Mouse (Mus musculus): ENCODE data around the gene Ntng1. TPM values are rescaled to one million over a fixed set of nuclear protein-coding genes. Genes with fewer than 3 reads are reported as not detected.

Ntng1 gene
- polyA plus RNA-seq, 1 experiment from 2014 or later: 12.2 TPM

GRCm38 (mm10) chr3:109975106-109975505 lies 168.7 kb downstream of the Ntng1 start:
- Histone ChIP-seq H3K27ac (ENCODE audit: low read depth, low read length) (no peak overlapping the region), H3K4me2 (ENCODE audit: low read length) (no peak overlapping the region), H3K9me3 (replicated peaks; ENCODE audit: control insufficient read depth, low read length) (no peaks in the 10 kb centered on the region), H3K9ac (ENCODE audit: low read length) (no peak overlapping the region), H3K36me3 (ENCODE audit: control insufficient read depth, insufficient read depth, low read length) (no peaks in the 10 kb centered on the region), H3K4me1 (ENCODE audit: control insufficient read depth, insufficient read depth, low read length) (no peaks in the 10 kb centered on the region), H3K4me3 (ENCODE audit: low read depth, low read length) (no peak overlapping the region), H3K27me3 (replicated peaks; ENCODE audit: control insufficient read depth, insufficient read depth, low read length) (no peaks in the 10 kb centered on the region)
- no peak for ATAC-seq
- DNase-seq (ENCODE audit: low spot score): no peak
- 69% methylated on average over 4 of the region's 4 CpGs for WGBS

GRCm38 (mm10) chr3:109971465-109971864 lies 172.3 kb downstream of the Ntng1 start:
- H3K27ac ChIP-seq (ENCODE audit: low read depth, low read length): no peak overlapping the region
- WGBS: 83% methylated on average over 1 of the region's 1 CpGs
- H3K4me3 ChIP-seq (ENCODE audit: low read depth, low read length): no peak overlapping the region
- H3K9me3 ChIP-seq (replicated peaks; ENCODE audit: control insufficient read depth, low read length): no peaks in the 10 kb centered on the region
- DNase-seq (ENCODE audit: low spot score) (no peak), ATAC-seq (no peak)
- H3K4me2 ChIP-seq (ENCODE audit: low read length): no peak overlapping the region
- H3K9ac ChIP-seq (ENCODE audit: low read length): no peak overlapping the region
- H3K4me1 ChIP-seq (ENCODE audit: control insufficient read depth, insufficient read depth, low read length): no peaks in the 10 kb centered on the region
- no peaks in the 10 kb centered on the region for H3K27me3 ChIP-seq (replicated peaks; ENCODE audit: control insufficient read depth, insufficient read depth, low read length)
- no peaks in the 10 kb centered on the region for H3K36me3 ChIP-seq (ENCODE audit: control insufficient read depth, insufficient read depth, low read length)

- no peak for DNase-seq (ENCODE audit: low spot score)
- no peak overlapping the region for H3K27ac ChIP-seq (ENCODE audit: low read depth, low read length)
- H3K9ac ChIP-seq (ENCODE audit: low read length): no peak overlapping the region
- H3K4me3 ChIP-seq (ENCODE audit: low read depth, low read length): no peak overlapping the region
- no peaks in the 10 kb centered on the region for H3K36me3 ChIP-seq (ENCODE audit: control insufficient read depth, insufficient read depth, low read length)
- H3K27me3 ChIP-seq (replicated peaks; ENCODE audit: control insufficient read depth, insufficient read depth, low read length): no peaks in the 10 kb centered on the region
- H3K4me1 ChIP-seq (ENCODE audit: control insufficient read depth, insufficient read depth, low read length): no peaks in the 10 kb centered on the region
- H3K4me2 ChIP-seq (ENCODE audit: low read length): no peak overlapping the region
- ATAC-seq: no peak
- H3K9me3 ChIP-seq (replicated peaks; ENCODE audit: control insufficient read depth, low read length): no peaks in the 10 kb centered on the region
Observed at GRCm38 (mm10) chr3:109970181-109970580, 173.6 kb downstream of the Ntng1 start.

DNA sequence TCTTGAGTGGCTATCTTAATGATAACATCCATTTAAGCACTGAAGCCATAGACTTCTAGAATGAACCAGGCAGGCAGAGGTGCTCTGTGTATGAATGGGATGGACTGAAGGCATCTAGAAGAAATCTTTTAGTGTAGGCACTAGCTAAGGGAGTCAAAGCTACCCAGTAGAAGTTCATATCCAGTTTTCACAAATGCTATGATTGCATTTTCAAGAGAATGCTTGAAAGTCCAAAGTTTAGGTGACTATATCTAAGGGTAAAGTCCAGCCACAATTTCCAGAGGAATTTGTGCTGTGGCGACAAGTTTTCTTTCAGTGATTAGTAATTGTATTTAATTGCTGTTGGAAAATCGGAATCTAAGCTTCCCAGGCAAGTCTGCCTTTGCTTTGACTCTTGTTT lies 181.2 kb downstream of the Ntng1 start:
- Histone ChIP-seq H3K27me3 (replicated peaks; ENCODE audit: control insufficient read depth, insufficient read depth, low read length) (no peaks in the 10 kb centered on the region), H3K9me3 (replicated peaks; ENCODE audit: control insufficient read depth, low read length) (no peaks in the 10 kb centered on the region), H3K9ac (ENCODE audit: low read length) (no peak overlapping the region), H3K36me3 (ENCODE audit: control insufficient read depth, insufficient read depth, low read length) (no peaks in the 10 kb centered on the region), H3K27ac (ENCODE audit: low read depth, low read length) (no peak overlapping the region), H3K4me2 (ENCODE audit: low read length) (no peak overlapping the region), H3K4me3 (ENCODE audit: low read depth, low read length) (no peak overlapping the region), H3K4me1 (ENCODE audit: control insufficient read depth, insufficient read depth, low read length) (no peaks in the 10 kb centered on the region)
- WGBS: 39% methylated on average over 2 of the region's 2 CpGs
- no peak for DNase-seq (ENCODE audit: low spot score)
- no peak for ATAC-seq

- WGBS: 93% methylated on average over 1 of the region's 1 CpGs
- no peaks in the 10 kb centered on the region for H3K4me1 ChIP-seq (ENCODE audit: control insufficient read depth, insufficient read depth, low read length)
- no peak overlapping the region for H3K27ac ChIP-seq (ENCODE audit: low read depth, low read length)
- no peak overlapping the region for H3K4me2 ChIP-seq (ENCODE audit: low read length)
- ATAC-seq (no peak), DNase-seq (ENCODE audit: low spot score) (no peak)
- H3K4me3 ChIP-seq (ENCODE audit: low read depth, low read length): no peak overlapping the region
- no peaks in the 10 kb centered on the region for H3K9me3 ChIP-seq (replicated peaks; ENCODE audit: control insufficient read depth, low read length)
- no peak overlapping the region for H3K9ac ChIP-seq (ENCODE audit: low read length)
- no peaks in the 10 kb centered on the region for H3K36me3 ChIP-seq (ENCODE audit: control insufficient read depth, insufficient read depth, low read length)
- H3K27me3 ChIP-seq (replicated peaks; ENCODE audit: control insufficient read depth, insufficient read depth, low read length): no peaks in the 10 kb centered on the region
Observed at GRCm38 (mm10) chr3:109942960-109943359, 200.9 kb downstream of the Ntng1 start.

- no peaks in the 10 kb centered on the region for H3K4me1 ChIP-seq (ENCODE audit: control insufficient read depth, insufficient read depth, low read length)
- H3K27me3 ChIP-seq (replicated peaks; ENCODE audit: control insufficient read depth, insufficient read depth, low read length): no peaks in the 10 kb centered on the region
- 92% methylated on average over 2 of the region's 2 CpGs for WGBS
- no peaks in the 10 kb centered on the region for H3K9me3 ChIP-seq (replicated peaks; ENCODE audit: control insufficient read depth, low read length)
- DNase-seq (ENCODE audit: low spot score) (no peak), ATAC-seq (no peak)
- no peaks in the 10 kb centered on the region for H3K36me3 ChIP-seq (ENCODE audit: control insufficient read depth, insufficient read depth, low read length)
- H3K4me3 ChIP-seq (ENCODE audit: low read depth, low read length): no peak overlapping the region
- no peak overlapping the region for H3K9ac ChIP-seq (ENCODE audit: low read length)
- no peak overlapping the region for H3K27ac ChIP-seq (ENCODE audit: low read depth, low read length)
- H3K4me2 ChIP-seq (ENCODE audit: low read length): no peak overlapping the region
Observed at GRCm38 (mm10) chr3:109937634-109938033, 206.2 kb downstream of the Ntng1 start.

DNA sequence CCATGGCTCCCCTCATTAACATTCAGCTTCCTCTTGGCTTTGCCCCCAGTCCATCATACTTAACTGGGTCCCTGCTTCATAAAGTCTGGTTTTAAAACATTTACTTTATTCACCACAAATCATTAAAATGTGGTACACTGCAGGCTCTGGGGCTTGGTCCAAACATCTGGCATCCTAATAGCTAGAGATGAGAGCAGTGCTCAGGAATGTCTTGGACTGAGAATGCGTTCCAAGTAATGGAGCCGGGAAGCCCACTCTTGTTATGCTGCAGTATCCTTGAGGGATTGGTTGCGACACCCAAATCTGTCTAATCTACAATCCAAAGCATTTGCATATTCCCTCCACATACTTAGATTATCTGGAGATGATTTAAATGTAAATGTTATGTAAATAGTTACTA lies 207.5 kb downstream of the Ntng1 start:
- DNase-seq (ENCODE audit: low spot score): no peak
- H3K36me3 ChIP-seq (ENCODE audit: control insufficient read depth, insufficient read depth, low read length): no peaks in the 10 kb centered on the region
- H3K9me3 ChIP-seq (replicated peaks; ENCODE audit: control insufficient read depth, low read length): no peaks in the 10 kb centered on the region
- no peak for ATAC-seq
- no peak overlapping the region for H3K4me3 ChIP-seq (ENCODE audit: low read depth, low read length)
- WGBS: 72% methylated on average over 3 of the region's 3 CpGs
- no peak overlapping the region for H3K27ac ChIP-seq (ENCODE audit: low read depth, low read length)
- H3K27me3 ChIP-seq (replicated peaks; ENCODE audit: control insufficient read depth, insufficient read depth, low read length): no peaks in the 10 kb centered on the region
- H3K4me1 ChIP-seq (ENCODE audit: control insufficient read depth, insufficient read depth, low read length): no peaks in the 10 kb centered on the region
- H3K4me2 ChIP-seq (ENCODE audit: low read length): no peak overlapping the region
- no peak overlapping the region for H3K9ac ChIP-seq (ENCODE audit: low read length)

- DNase-seq (ENCODE audit: low spot score) (no peak), ATAC-seq (no peak)
- no peak overlapping the region for H3K4me2 ChIP-seq (ENCODE audit: low read length)
- no peaks in the 10 kb centered on the region for H3K36me3 ChIP-seq (ENCODE audit: control insufficient read depth, insufficient read depth, low read length)
- no peaks in the 10 kb centered on the region for H3K27me3 ChIP-seq (replicated peaks; ENCODE audit: control insufficient read depth, insufficient read depth, low read length)
- no peak overlapping the region for H3K9ac ChIP-seq (ENCODE audit: low read length)
- no peaks in the 10 kb centered on the region for H3K4me1 ChIP-seq (ENCODE audit: control insufficient read depth, insufficient read depth, low read length)
- no peak overlapping the region for H3K4me3 ChIP-seq (ENCODE audit: low read depth, low read length)
- H3K9me3 ChIP-seq (replicated peaks; ENCODE audit: control insufficient read depth, low read length): no peaks in the 10 kb centered on the region
- H3K27ac ChIP-seq (ENCODE audit: low read depth, low read length): no peak overlapping the region
- 85% methylated on average over 8 of the region's 8 CpGs for WGBS
Observed at GRCm38 (mm10) chr3:109932261-109932660, 211.6 kb downstream of the Ntng1 start.

GRCm38 (mm10) chr3:109931021-109931420 lies 212.8 kb downstream of the Ntng1 start:
- no peak overlapping the region for H3K9ac ChIP-seq (ENCODE audit: low read length)
- no peak overlapping the region for H3K4me2 ChIP-seq (ENCODE audit: low read length)
- H3K4me3 ChIP-seq (ENCODE audit: low read depth, low read length): no peak overlapping the region
- no peak for DNase-seq (ENCODE audit: low spot score)
- H3K36me3 ChIP-seq (ENCODE audit: control insufficient read depth, insufficient read depth, low read length): no peaks in the 10 kb centered on the region
- 51% methylated on average over 5 of the region's 5 CpGs for WGBS
- no peaks in the 10 kb centered on the region for H3K9me3 ChIP-seq (replicated peaks; ENCODE audit: control insufficient read depth, low read length)
- no peak for ATAC-seq
- no peak overlapping the region for H3K27ac ChIP-seq (ENCODE audit: low read depth, low read length)
- no peaks in the 10 kb centered on the region for H3K4me1 ChIP-seq (ENCODE audit: control insufficient read depth, insufficient read depth, low read length)
- no peaks in the 10 kb centered on the region for H3K27me3 ChIP-seq (replicated peaks; ENCODE audit: control insufficient read depth, insufficient read depth, low read length)

GRCm38 (mm10) chr3:109923788-109924187 lies 220.0 kb downstream of the Ntng1 start:
- Histone ChIP-seq H3K27me3 (replicated peaks; ENCODE audit: control insufficient read depth, insufficient read depth, low read length) (no peaks in the 10 kb centered on the region), H3K4me1 (ENCODE audit: control insufficient read depth, insufficient read depth, low read length) (no peaks in the 10 kb centered on the region), H3K36me3 (ENCODE audit: control insufficient read depth, insufficient read depth, low read length) (no peaks in the 10 kb centered on the region), H3K9ac (ENCODE audit: low read length) (no peak overlapping the region), H3K27ac (ENCODE audit: low read depth, low read length) (no peak overlapping the region), H3K4me3 (ENCODE audit: low read depth, low read length) (no peak overlapping the region), H3K9me3 (replicated peaks; ENCODE audit: control insufficient read depth, low read length) (no peaks in the 10 kb centered on the region), H3K4me2 (ENCODE audit: low read length) (no peak overlapping the region)
- DNase-seq (ENCODE audit: low spot score): no peak
- ATAC-seq: no peak
- WGBS: 67% methylated on average over 4 of the region's 4 CpGs
